Mouse (Mus musculus) limb, embryonic 14.5 days (tissue): ENCODE measurements at regions not wholly inside any gene's neighbourhood (a gene's known extent, or its start where the extent isn't known, plus 50 kb on each side); places are given as distances from the start of the nearest gene placed in this dataset.

Source experiments
- ATAC-seq: fragments of 200-750 bp; cut with Nextera tagmentation; 2 replicates; pipeline ENCODE4 v1.8.0; 2017; ENCODE audit warnings: low read depth, moderate number of reproducible peaks, moderate TSS enrichment; ENCODE audit not compliant: low FRiP score
- DNase-seq: peaks from one replicate; pipeline ENCODE4 v3.0.0-alpha.2; 2015; ENCODE audit warnings: low spot score
- H3K27ac ChIP-seq: fragments of 300-500 bp; sonication (generic); replicated peaks from 2 replicates; pipeline ENCODE4 v1.5.1; 2014; ENCODE audit warnings: low read depth, mild to moderate bottlenecking, low read length, moderate library complexity, mixed read lengths
- H3K27me3 ChIP-seq: fragments of 300-500 bp; sonication (generic); 2 replicates; pipeline ENCODE4 v1.6.1; 2014; ENCODE audit warnings: low read length, mixed read lengths; ENCODE audit not compliant: control insufficient read depth, insufficient read depth
- H3K36me3 ChIP-seq: fragments of 300-500 bp; sonication (generic); 2 replicates; pipeline ENCODE4 v1.6.1; 2014; ENCODE audit warnings: mild to moderate bottlenecking, low read length, moderate library complexity, mixed read lengths; ENCODE audit not compliant: control insufficient read depth, insufficient read depth
- H3K4me1 ChIP-seq: fragments of 300-500 bp; sonication (generic); 2 replicates; pipeline ENCODE4 v1.6.1; 2014; ENCODE audit warnings: antibody characterized with exemption, low read length, mixed read lengths; ENCODE audit not compliant: control insufficient read depth, insufficient read depth
- H3K4me2 ChIP-seq: fragments of 300-500 bp; sonication (generic); replicated peaks from 2 replicates; pipeline ENCODE4 v1.6.1; 2014; ENCODE audit warnings: low read depth, mild to moderate bottlenecking, low read length, moderate library complexity; ENCODE audit not compliant: severe bottlenecking
- H3K4me3 ChIP-seq: fragments of 300-500 bp; sonication (generic); replicated peaks from 2 replicates; pipeline ENCODE4 v1.5.1; 2014; ENCODE audit warnings: low read length
- H3K9ac ChIP-seq: fragments of 300-500 bp; sonication (generic); 2 replicates; pipeline ENCODE4 v1.6.1; 2014; ENCODE audit warnings: mild to moderate bottlenecking, low read depth, low read length, moderate library complexity; ENCODE audit not compliant: severe bottlenecking
- H3K9me3 ChIP-seq: fragments of 300-500 bp; sonication (generic); 2 replicates; pipeline ENCODE4 v1.6.1; 2016; ENCODE audit warnings: low read length; ENCODE audit not compliant: control insufficient read depth
- POLR2A ChIP-seq: fragments of 200-500 bp; IDR thresholded peaks from 2 replicates; pipeline ENCODE4 v1.8.0; 2012; ENCODE audit warnings: inconsistent platforms, mild to moderate bottlenecking, moderate library complexity, borderline replicate concordance; ENCODE audit not compliant: insufficient read depth, insufficient read length; ENCODE audit errors: extremely low read depth
- WGBS: fragments of 180-500 bp; shearing (Covaris S2); extraction: QIAGEN DNeasy Blood & Tissue Kit; methylation state at CpG from one replicate; pipeline ENCODE4 v1.1.7; 2014; 5-methylcytosine and 5-hydroxymethylcytosine counted together

GRCm38 (mm10) chr8:115995320-115995719 lies 287.7 kb upstream of the Maf start:
- H3K9ac ChIP-seq = no peak overlapping the region
- H3K4me2 ChIP-seq = no peak overlapping the region
- no peak for DNase-seq
- H3K4me3 ChIP-seq = no peak overlapping the region
- 32% methylated on average over 5 of the region's 5 CpGs for WGBS
- no peaks in the 10 kb centered on the region for H3K9me3 ChIP-seq
- ATAC-seq = peak; percentile 55; the same call in 1 of the 2 replicates
- H3K27ac ChIP-seq = no peak overlapping the region
- H3K27me3 ChIP-seq = no peaks in the 10 kb centered on the region
- H3K36me3 ChIP-seq = no peaks in the 10 kb centered on the region
- no peaks in the 10 kb centered on the region for H3K4me1 ChIP-seq
- no peak for TF ChIP-seq POLR2A

- Histone ChIP-seq H3K36me3 (no peaks in the 10 kb centered on the region), H3K4me2 (no peak overlapping the region), H3K4me3 (no peak overlapping the region), H3K27ac (no peak overlapping the region), H3K9ac (no peak overlapping the region), H3K9me3 (no peaks in the 10 kb centered on the region), H3K27me3 (no peaks in the 10 kb centered on the region), H3K4me1 (no peaks in the 10 kb centered on the region)
- WGBS = 68% methylated on average over 6 of the region's 6 CpGs
- TF ChIP-seq POLR2A = no peak
- ATAC-seq (no peak), DNase-seq (no peak)
Observed at GRCm38 (mm10) chr8:115991989-115992388, 284.4 kb upstream of the Maf start.

- Histone ChIP-seq H3K9ac (no peak overlapping the region), H3K4me1 (no peaks in the 10 kb centered on the region), H3K27ac (no peak overlapping the region), H3K9me3 (no peaks in the 10 kb centered on the region), H3K27me3 (no peaks in the 10 kb centered on the region; the same call in 1 of the 2 replicates), H3K4me3 (no peak overlapping the region), H3K36me3 (no peaks in the 10 kb centered on the region), H3K4me2 (no peak overlapping the region)
- no peak for TF ChIP-seq POLR2A
- 63% methylated on average over 6 of the region's 6 CpGs for WGBS
- DNase-seq (no peak), ATAC-seq (no peak)
Observed at GRCm38 (mm10) chr8:115983397-115983796, 275.8 kb upstream of the Maf start.

- no peak for TF ChIP-seq POLR2A
- DNase-seq = no peak
- WGBS = 60% methylated on average over 3 of the region's 3 CpGs
- no peak overlapping the region for H3K27ac ChIP-seq
- peaks cover under 1% of the 10 kb centered on the region; the same call in 1 of the 2 replicates for H3K4me1 ChIP-seq
- no peak overlapping the region for H3K4me3 ChIP-seq
- no peaks in the 10 kb centered on the region; the same call in 1 of the 2 replicates for H3K27me3 ChIP-seq
- H3K36me3 ChIP-seq = no peaks in the 10 kb centered on the region
- H3K4me2 ChIP-seq = no peak overlapping the region
- no peaks in the 10 kb centered on the region for H3K9me3 ChIP-seq
- no peak overlapping the region for H3K9ac ChIP-seq
- ATAC-seq = no peak
Observed at GRCm38 (mm10) chr8:115982326-115982725, 274.7 kb upstream of the Maf start.

GRCm38 (mm10) chr8:115981426-115981825 lies 273.8 kb upstream of the Maf start:
- Histone ChIP-seq H3K9ac (no peak overlapping the region), H3K4me3 (no peak overlapping the region), H3K27ac (no peak overlapping the region), H3K4me1 (peaks cover 5% of the 10 kb centered on the region; the same call in 1 of the 2 replicates), H3K27me3 (no peaks in the 10 kb centered on the region; the same call in 1 of the 2 replicates), H3K36me3 (no peaks in the 10 kb centered on the region), H3K4me2 (no peak overlapping the region), H3K9me3 (no peaks in the 10 kb centered on the region)
- DNase-seq = no peak
- 87% methylated on average over 7 of the region's 7 CpGs for WGBS
- no peak for TF ChIP-seq POLR2A
- no peak for ATAC-seq

GRCm38 (mm10) chr8:115980616-115981015 lies 273.0 kb upstream of the Maf start:
- TF ChIP-seq POLR2A = no peak
- DNase-seq = no peak
- H3K27ac ChIP-seq = no peak overlapping the region
- 82% methylated on average over 3 of the region's 3 CpGs for WGBS
- H3K4me2 ChIP-seq = no peak overlapping the region
- H3K36me3 ChIP-seq = no peaks in the 10 kb centered on the region
- no peaks in the 10 kb centered on the region; the same call in 1 of the 2 replicates for H3K27me3 ChIP-seq
- H3K9me3 ChIP-seq = no peaks in the 10 kb centered on the region
- peaks cover 5% of the 10 kb centered on the region; the same call in 1 of the 2 replicates for H3K4me1 ChIP-seq
- H3K4me3 ChIP-seq = no peak overlapping the region
- H3K9ac ChIP-seq = no peak overlapping the region
- no peak for ATAC-seq
